Mouse (Mus musculus) spleen, adult 12 weeks (tissue): Measurements from ENCODE around the gene Ubap2l.

Source experiments
- DNase-seq: peaks from one replicate; pipeline ENCODE4 v3.0.0; 2022; ENCODE audit warnings: low spot score

Gene Ubap2l

GRCm38 (mm10) chr3:89966946-89967345, 85.5 kb downstream of the Ubap2l start:
- DNase-seq, result no peak

GRCm38 (mm10) chr3:89965972-89966371, 86.5 kb downstream of the Ubap2l start:
- no peak for DNase-seq

GRCm38 (mm10) chr3:89965557-89965956, 86.9 kb downstream of the Ubap2l start:
- no peak for DNase-seq

GRCm38 (mm10) chr3:89963926-89964739, 88.3 kb downstream of the Ubap2l start:
- DNase-seq, result no peak

- DNase-seq, result no peak
Measured at GRCm38 (mm10) chr3:89963221-89963763, 89.1 kb downstream of the Ubap2l start, which contains the start of gene Atp8b2. Gene Atp8b2 (minus strand): TSS chr3:89963508.

- no peak for DNase-seq
Measured at GRCm38 (mm10) chr3:89962751-89963220, 89.6 kb downstream of the Ubap2l start.

GRCm38 (mm10) chr3:89962059-89962750, 90.2 kb downstream of the Ubap2l start:
- DNase-seq, result no peak

- DNase-seq, result no peak
Measured at GRCm38 (mm10) chr3:89961436-89961835, 91.0 kb downstream of the Ubap2l start.

GRCm38 (mm10) chr3:89960469-89960868, 92.0 kb downstream of the Ubap2l start:
- DNase-seq, result peak; percentile 65

GRCm38 (mm10) chr3:89959435-89959834, 93.0 kb downstream of the Ubap2l start:
- no peak for DNase-seq

GRCm38 (mm10) chr3:89957880-89958279, 94.5 kb downstream of the Ubap2l start:
- no peak for DNase-seq

- no peak for DNase-seq
Measured at GRCm38 (mm10) chr3:89956177-89956971, 96.1 kb downstream of the Ubap2l start.

GRCm38 (mm10) chr3:89953420-89953819, 99.0 kb downstream of the Ubap2l start:
- DNase-seq, result peak; percentile 58
